Mouse (Mus musculus): Measurements from ENCODE around the gene Six6. TPM values are rescaled to one million over a fixed set of nuclear protein-coding genes. Genes with fewer than 3 reads are reported as not detected.

The Six6 gene
- polyA plus RNA-seq, 1 experiment, result not detected

GRCm38 (mm10) chr12:72957829-72958424 is 18.2 kb downstream of the Six6 start:
- no peak for DNase-seq (ENCODE audit: low read depth)

DNA sequence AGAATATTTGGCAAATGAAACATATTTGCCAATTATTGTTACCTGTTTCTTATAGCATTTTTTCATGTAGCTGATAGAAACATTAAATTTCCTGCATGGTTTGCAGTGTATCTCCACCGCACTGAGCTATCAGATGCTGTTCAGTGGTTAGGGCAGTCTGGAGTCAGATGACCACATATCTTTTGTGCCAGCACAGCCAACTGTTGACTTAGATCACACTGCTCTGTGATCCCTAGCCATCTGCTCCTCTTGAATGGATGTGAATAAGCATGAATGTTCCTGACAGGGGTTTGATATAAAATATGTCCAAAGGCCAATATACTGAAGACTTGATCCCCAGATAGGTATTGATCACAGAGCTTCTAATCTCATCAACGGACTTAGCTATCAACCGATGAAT is 18.8 kb downstream of the Six6 start:
- no peak for DNase-seq (ENCODE audit: low read depth)

GRCm38 (mm10) chr12:72962761-72963160 is 23.1 kb downstream of the Six6 start:
- DNase-seq (ENCODE audit: low read depth), result no peak

DNA sequence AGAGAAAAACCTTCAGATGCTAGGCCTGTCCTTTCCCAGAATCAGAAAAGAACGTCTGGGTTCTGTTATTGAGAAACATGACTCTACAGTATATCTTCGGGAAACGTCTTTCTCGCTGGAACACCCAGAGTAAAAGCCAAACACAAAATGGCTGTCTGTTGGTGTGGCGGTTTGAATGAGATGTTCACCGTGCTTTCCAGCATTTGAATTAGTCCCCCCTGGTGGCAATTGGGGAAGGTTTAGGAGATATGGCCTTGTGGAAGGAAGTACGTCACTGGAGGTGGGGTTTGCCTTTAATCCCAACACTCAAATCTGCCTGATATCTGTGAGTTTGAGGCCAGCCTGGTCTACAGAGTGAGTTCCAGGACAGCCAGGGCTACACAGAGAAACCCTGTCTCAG is 27.8 kb downstream of the Six6 start:
- no peak for DNase-seq (ENCODE audit: low read depth)

DNA sequence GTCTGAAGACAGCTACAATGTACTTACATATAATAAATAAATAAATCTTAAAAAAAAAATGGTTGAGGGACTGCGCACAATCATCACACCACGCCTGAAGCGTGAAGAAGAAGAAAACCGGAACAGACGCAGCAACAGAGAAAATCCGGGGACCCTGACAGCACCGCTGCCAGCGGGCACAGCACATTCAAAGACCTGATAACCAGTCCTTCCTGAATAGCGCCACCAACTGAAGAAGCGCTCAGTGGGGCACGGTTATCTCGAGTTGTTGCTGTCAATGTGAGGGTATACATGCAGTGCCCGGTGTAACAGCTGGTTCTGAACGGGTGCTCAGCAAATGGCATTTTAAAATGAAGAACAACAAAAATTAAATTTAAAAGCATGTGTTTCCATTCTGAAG is 30.9 kb downstream of the Six6 start:
- no peak for DNase-seq (ENCODE audit: low read depth)

DNA sequence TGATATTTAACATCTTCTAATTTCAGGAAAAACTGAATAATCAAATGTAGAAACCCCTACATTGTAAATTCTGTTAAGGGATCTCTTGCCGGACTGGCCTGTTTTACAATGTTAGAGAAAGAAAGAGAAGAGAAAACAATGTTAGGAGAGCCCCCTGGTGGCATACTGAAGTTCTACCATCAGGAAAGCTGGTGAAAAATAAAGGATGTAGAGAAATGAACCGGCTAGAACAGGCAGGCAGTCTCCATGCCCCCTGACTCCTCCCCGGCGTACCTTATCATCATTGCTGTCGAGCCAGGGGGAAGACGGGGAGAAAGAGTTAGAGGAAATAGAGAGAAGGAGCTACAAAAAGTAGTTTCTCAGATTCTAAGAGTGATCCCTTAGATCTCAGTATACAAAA is 33.5 kb downstream of the Six6 start:
- DNase-seq (ENCODE audit: low read depth), result no peak

- no peak for DNase-seq (ENCODE audit: low read depth)
These were observed 36.5 kb downstream of the Six6 start for GRCm38 (mm10) chr12:72976172-72976571.

- no peak for DNase-seq (ENCODE audit: low read depth)
These were observed 37.0 kb downstream of the Six6 start for GRCm38 (mm10) chr12:72976718-72977117.

DNA sequence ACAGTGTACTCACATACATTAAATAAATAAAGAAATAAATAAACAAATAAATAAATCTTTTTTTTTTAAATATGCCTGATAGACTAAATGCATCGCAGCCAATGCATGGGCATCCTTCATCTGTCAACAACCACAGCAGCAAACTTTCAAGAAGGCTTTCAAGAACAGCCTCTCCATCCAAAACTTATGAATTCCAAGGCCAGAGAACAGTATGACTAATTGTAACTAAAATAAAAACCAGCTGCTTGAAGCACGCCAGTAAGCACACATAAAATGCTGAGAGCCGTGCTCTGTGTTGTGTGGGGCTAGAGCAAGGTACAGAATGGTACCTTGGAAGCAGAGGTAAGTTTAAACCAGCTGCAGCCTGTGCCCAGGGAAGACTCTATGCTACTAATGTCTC is 38.2 kb downstream of the Six6 start:
- DNase-seq (ENCODE audit: low read depth), result no peak

- DNase-seq (ENCODE audit: low read depth), result no peak
These were observed 39.5 kb downstream of the Six6 start for GRCm38 (mm10) chr12:72979236-72979635.

DNA sequence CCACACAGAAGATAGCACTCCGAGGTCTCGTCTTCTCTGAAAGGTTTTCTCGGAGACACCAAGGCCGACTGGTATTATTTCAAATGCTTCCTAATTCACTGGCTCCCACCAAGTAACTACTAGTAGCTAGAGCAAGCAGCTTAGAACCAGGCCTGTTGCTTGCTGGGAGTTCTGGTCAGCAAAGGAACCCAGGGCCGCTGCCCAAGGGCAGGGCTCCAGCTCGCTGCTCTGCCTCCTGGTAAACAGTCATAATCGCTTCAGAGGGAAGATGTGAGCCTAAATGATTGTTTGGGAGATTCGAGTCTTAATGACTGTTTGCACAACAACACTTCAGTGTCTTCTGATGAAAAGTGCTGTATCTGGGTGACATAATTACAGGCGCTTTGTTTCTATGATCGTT is 42.9 kb downstream of the Six6 start:
- no peak for DNase-seq (ENCODE audit: low read depth)

GRCm38 (mm10) chr12:72983071-72983857 is 43.6 kb downstream of the Six6 start:
- no peak for DNase-seq (ENCODE audit: low read depth)

Other genes with a start within 250 kb of the Six6 start
- 78.3 and 79.1 TPM in 2 replicates for gene Ppm1a, start 182.4 kb upstream of the Six6 start, polyA plus RNA-seq (2012; rRNA removed)
- gene 4930447C04Rik, start 882 bp downstream of the Six6 start, polyA plus RNA-seq (2012; rRNA removed), result 0.09 TPM in 1 of 2 replicates, not detected in the other
- gene Six1, start 114.0 kb downstream of the Six6 start, polyA plus RNA-seq (2012; rRNA removed), result 1.7 and 3.1 TPM in 2 replicates
- 1.00 and 1.2 TPM in 2 replicates for gene Six4, start 173.6 kb downstream of the Six6 start, polyA plus RNA-seq (2012; rRNA removed)
- 7.2 and 7.3 TPM in 2 replicates for gene Mnat1, start 183.8 kb downstream of the Six6 start, polyA plus RNA-seq (2012; rRNA removed)